Mouse (Mus musculus) olfactory bulb, adult 2 months (tissue): Measurements from ENCODE around the gene Klhl29.

ENCODE experiments used
- CTCF ChIP-seq: fragments of 200-500 bp; IDR thresholded peaks from 2 replicates; pipeline ENCODE4 v1.5.1; 2012; ENCODE audit warnings: low read depth, mild to moderate bottlenecking, low read length, moderate library complexity; ENCODE audit not compliant: insufficient read depth
- POLR2A ChIP-seq: fragments of 200-500 bp; IDR thresholded peaks from 2 replicates; pipeline ENCODE4 v1.6.1; 2012; ENCODE audit warnings: mild to moderate bottlenecking, low read depth, low read length, moderate library complexity; ENCODE audit not compliant: insufficient read depth

GRCm38 (mm10) chr12:5275507-5275936 is 100.0 kb downstream of the Klhl29 start:
- no peak for TF ChIP-seq POLR2A
- no peak for TF ChIP-seq CTCF
